Mouse (Mus musculus): ENCODE measurements around the gene Slc37a4. TPM values are rescaled to one million over a fixed set of nuclear protein-coding genes. Genes with fewer than 3 reads are reported as not detected.
"Not testable (repeated sequence)": the region's sequence is repeated elsewhere in the genome, so short reads cannot be mapped to it uniquely, and the experiment has no call there.

The Slc37a4 gene
- polyA plus RNA-seq, 1 experiment from 2014 or later = 46.8 TPM

DNA sequence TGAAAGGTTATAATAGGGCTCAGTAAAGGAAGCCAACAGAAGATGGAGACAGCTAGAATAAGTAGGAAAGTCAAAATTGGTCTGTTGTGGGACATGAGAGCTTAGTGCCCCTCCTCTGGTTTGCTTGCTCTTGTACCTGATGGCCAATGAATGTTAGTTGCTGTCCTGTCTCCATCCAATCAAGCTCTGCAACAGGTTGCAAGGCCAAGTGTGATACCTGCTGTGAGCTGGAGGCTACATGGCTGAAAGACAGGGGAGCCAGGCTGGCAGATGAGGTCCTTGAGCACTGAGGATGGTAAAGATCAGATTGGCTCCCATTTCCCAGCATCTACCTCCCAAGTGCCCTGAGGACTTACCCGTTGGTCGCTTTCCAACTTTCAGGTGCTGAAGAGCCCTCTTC is 16.1 kb downstream of the Slc37a4 start:
- Histone ChIP-seq H3K9me3 (ENCODE audit: control insufficient read depth, low read length) (no peaks in the 10 kb centered on the region), H3K27me3 (ENCODE audit: control insufficient read depth, insufficient read depth, low read length) (no peaks in the 10 kb centered on the region), H3K4me3 (replicated peaks; ENCODE audit: low read depth, low read length) (no peak overlapping the region), H3K36me3 (ENCODE audit: control insufficient read depth, insufficient read depth, low read length) (peaks cover 69% of the 10 kb centered on the region), H3K9ac (replicated peaks; ENCODE audit: low read length) (no peak overlapping the region), H3K4me2 (ENCODE audit: low read length) (no peak overlapping the region), H3K27ac (replicated peaks; ENCODE audit: low read depth, low read length) (no peak overlapping the region), H3K4me1 (ENCODE audit: control insufficient read depth, insufficient read depth, low read length) (peaks cover 12% of the 10 kb centered on the region; the same call in 1 of the 2 replicates)
- ATAC-seq (ENCODE audit: low FRiP score, low TSS enrichment) = no peak
- 71% methylated on average over 2 of the region's 2 CpGs for WGBS
- DNase-seq = no peak

DNA sequence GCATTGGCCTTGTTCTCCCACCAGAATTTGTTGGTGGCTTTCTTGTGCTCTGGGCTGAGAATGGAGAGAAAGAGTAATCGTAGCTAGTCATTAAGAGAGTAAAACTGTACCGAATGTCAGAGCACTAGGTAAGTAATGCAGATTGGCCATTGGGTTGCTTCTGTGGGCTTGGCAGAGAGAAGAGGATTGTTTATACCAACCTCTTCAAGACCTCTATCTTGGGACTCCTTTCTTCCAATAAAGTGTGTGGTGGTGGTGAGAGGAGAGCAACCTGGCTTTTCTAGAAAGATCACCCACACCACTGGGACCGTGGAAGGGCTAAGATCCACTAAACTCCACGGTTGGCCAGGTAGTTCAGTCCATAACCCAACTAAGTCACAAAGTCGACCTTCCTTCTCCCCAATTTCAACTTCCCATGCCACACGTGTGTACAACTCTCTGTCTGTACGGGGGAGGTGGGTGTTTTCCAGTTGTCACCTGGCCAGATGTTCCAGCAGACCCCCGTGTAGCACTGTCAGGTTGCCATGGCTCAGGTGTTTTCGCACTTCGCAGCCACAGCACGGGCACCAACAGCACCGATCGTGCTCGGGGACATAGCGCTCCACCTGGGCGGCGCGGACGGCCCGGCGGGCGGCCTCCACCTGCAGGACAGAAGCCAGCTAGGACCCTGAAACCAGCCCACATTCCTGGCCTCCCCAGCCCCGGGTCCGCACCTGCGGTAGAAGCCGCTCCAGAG is 20.7 kb downstream of the Slc37a4 start:
- DNase-seq (no peak), ATAC-seq (ENCODE audit: low FRiP score, low TSS enrichment) (peak; percentile 72)
- Histone ChIP-seq H3K27me3 (ENCODE audit: control insufficient read depth, insufficient read depth, low read length) (no peaks in the 10 kb centered on the region), H3K4me1 (ENCODE audit: control insufficient read depth, insufficient read depth, low read length) (peaks cover 6% of the 10 kb centered on the region; the same call in 1 of the 2 replicates), H3K4me3 (replicated peaks; ENCODE audit: low read depth, low read length) (peak overlapping the region; percentile 76), H3K9me3 (ENCODE audit: control insufficient read depth, low read length) (no peaks in the 10 kb centered on the region), H3K9ac (replicated peaks; ENCODE audit: low read length) (peak overlapping the region; percentile 78), H3K27ac (replicated peaks; ENCODE audit: low read depth, low read length) (peak overlapping the region; percentile 86), H3K4me2 (ENCODE audit: low read length) (peak overlapping the region; percentile 91), H3K36me3 (ENCODE audit: control insufficient read depth, insufficient read depth, low read length) (peaks cover 32% of the 10 kb centered on the region)
- 8% methylated on average over 26 of the region's 26 CpGs for WGBS

GRCm38 (mm10) chr9:44417892-44418363 is 21.3 kb downstream of the Slc37a4 start:
- Histone ChIP-seq H3K27me3 (ENCODE audit: control insufficient read depth, insufficient read depth, low read length) (no peaks in the 10 kb centered on the region), H3K4me2 (ENCODE audit: low read length) (peak overlapping the region; percentile 91), H3K9ac (replicated peaks; ENCODE audit: low read length) (peak overlapping the region; percentile 78), H3K4me3 (replicated peaks; ENCODE audit: low read depth, low read length) (peak overlapping the region; percentile 76), H3K4me1 (ENCODE audit: control insufficient read depth, insufficient read depth, low read length) (peaks cover 6% of the 10 kb centered on the region; the same call in 1 of the 2 replicates), H3K36me3 (ENCODE audit: control insufficient read depth, insufficient read depth, low read length) (peaks cover 25% of the 10 kb centered on the region), H3K9me3 (ENCODE audit: control insufficient read depth, low read length) (no peaks in the 10 kb centered on the region), H3K27ac (replicated peaks; ENCODE audit: low read depth, low read length) (peak overlapping the region; percentile 86)
- WGBS = under 1% methylated on average over 38 of the region's 38 CpGs
- DNase-seq = peak; percentile 97
- ATAC-seq (ENCODE audit: low FRiP score, low TSS enrichment) = peak; percentile 91

- peaks cover 19% of the 10 kb centered on the region for H3K36me3 ChIP-seq (ENCODE audit: control insufficient read depth, insufficient read depth, low read length)
- peak within 1 kb of the TSS; percentile 78 for H3K9ac ChIP-seq (replicated peaks; ENCODE audit: low read length)
- H3K27ac ChIP-seq (replicated peaks; ENCODE audit: low read depth, low read length) = peak within 1 kb of the TSS; percentile 86
- no peaks in the 10 kb centered on the region for H3K27me3 ChIP-seq (ENCODE audit: control insufficient read depth, insufficient read depth, low read length)
- H3K4me1 ChIP-seq (ENCODE audit: control insufficient read depth, insufficient read depth, low read length) = peaks cover 6% of the 10 kb centered on the region; the same call in 1 of the 2 replicates
- no peak for ATAC-seq (ENCODE audit: low FRiP score, low TSS enrichment)
- peak within 1 kb of the TSS; percentile 76 for H3K4me3 ChIP-seq (replicated peaks; ENCODE audit: low read depth, low read length)
- 78% methylated on average over 14 of the region's 14 CpGs for WGBS
- no peaks in the 10 kb centered on the region for H3K9me3 ChIP-seq (ENCODE audit: control insufficient read depth, low read length)
- H3K4me2 ChIP-seq (ENCODE audit: low read length) = peak within 1 kb of the TSS; percentile 91
- no peak for DNase-seq
These were observed 22.1 kb downstream of the Slc37a4 start, which contains the start of gene Ccdc84 for GRCm38 (mm10) chr9:44418519-44419385. Gene Ccdc84, minus strand, starts transcription at chr9:44418569.

DNA sequence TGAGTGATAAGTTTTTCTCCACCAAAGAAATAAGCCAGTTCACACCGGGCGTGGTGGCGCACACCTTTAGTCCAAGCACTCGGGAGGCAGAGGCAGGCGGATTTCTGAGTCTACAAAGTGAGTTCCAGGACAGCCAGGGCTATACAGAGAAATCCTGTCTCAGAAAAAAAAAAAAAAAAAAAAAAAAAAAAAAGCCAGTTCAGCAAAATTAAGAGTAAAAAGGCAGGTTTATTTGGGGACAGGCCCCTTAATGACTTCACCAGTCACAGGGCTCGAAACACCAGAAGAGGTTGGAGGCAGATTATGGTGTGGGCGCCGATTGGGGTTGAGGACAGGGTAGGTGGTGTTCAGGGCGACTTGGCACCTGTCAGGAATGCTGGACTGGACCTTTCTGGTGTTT is 23.1 kb downstream of the Slc37a4 start:
- not testable (repeated sequence) for H3K4me3 ChIP-seq (replicated peaks; ENCODE audit: low read depth, low read length); H3K27ac ChIP-seq (replicated peaks; ENCODE audit: low read depth, low read length); H3K9me3 ChIP-seq (ENCODE audit: control insufficient read depth, low read length); H3K4me2 ChIP-seq (ENCODE audit: low read length); DNase-seq; H3K27me3 ChIP-seq (ENCODE audit: control insufficient read depth, insufficient read depth, low read length); H3K4me1 ChIP-seq (ENCODE audit: control insufficient read depth, insufficient read depth, low read length); H3K9ac ChIP-seq (replicated peaks; ENCODE audit: low read length); ATAC-seq (ENCODE audit: low FRiP score, low TSS enrichment)
- WGBS = 98% methylated on average over 9 of the region's 9 CpGs
- H3K36me3 ChIP-seq (ENCODE audit: control insufficient read depth, insufficient read depth, low read length) = peaks cover 11% of the 10 kb centered on the region; the same call in 1 of the 2 replicates

DNA sequence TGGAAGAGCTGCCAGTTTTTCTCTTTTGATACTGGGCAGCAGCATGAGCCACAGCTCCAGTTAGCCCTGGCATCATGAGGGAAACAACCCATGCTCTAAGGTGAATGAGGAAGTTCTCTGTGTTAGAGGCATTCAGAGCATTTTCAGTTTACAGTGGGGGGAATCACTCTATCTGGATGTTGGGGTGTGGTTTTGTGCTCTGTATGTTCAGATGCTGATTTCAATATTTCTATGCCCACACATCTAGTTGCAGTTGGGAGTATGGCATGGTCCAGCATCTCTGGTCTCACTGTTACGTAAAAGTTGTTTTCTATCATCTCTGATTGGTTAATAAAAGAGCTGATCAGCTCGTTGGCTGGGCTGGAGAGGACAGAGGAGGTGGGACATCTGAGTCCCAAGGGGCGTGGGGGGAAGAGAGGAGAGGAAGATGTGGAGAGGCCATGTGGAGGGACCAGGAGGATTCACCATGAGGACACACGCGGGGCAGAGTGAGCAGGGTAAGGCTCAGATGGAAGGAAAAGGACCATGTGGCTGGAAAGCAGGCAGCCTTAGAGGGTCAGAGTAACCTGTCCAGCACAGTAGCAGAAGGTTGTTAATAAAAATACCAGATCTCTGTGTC is 23.7 kb downstream of the Slc37a4 start:
- no peaks in the 10 kb centered on the region for H3K9me3 ChIP-seq (ENCODE audit: control insufficient read depth, low read length)
- H3K4me2 ChIP-seq (ENCODE audit: low read length) = no peak overlapping the region
- H3K27ac ChIP-seq (replicated peaks; ENCODE audit: low read depth, low read length) = no peak overlapping the region
- peaks cover 6% of the 10 kb centered on the region; the same call in 1 of the 2 replicates for H3K4me1 ChIP-seq (ENCODE audit: control insufficient read depth, insufficient read depth, low read length)
- no peak overlapping the region for H3K9ac ChIP-seq (replicated peaks; ENCODE audit: low read length)
- 77% methylated on average over 5 of the region's 5 CpGs for WGBS
- no peaks in the 10 kb centered on the region for H3K27me3 ChIP-seq (ENCODE audit: control insufficient read depth, insufficient read depth, low read length)
- no peak for ATAC-seq (ENCODE audit: low FRiP score, low TSS enrichment)
- DNase-seq = no peak
- peaks cover 8% of the 10 kb centered on the region; the same call in 1 of the 2 replicates for H3K36me3 ChIP-seq (ENCODE audit: control insufficient read depth, insufficient read depth, low read length)
- H3K4me3 ChIP-seq (replicated peaks; ENCODE audit: low read depth, low read length) = no peak overlapping the region

DNA sequence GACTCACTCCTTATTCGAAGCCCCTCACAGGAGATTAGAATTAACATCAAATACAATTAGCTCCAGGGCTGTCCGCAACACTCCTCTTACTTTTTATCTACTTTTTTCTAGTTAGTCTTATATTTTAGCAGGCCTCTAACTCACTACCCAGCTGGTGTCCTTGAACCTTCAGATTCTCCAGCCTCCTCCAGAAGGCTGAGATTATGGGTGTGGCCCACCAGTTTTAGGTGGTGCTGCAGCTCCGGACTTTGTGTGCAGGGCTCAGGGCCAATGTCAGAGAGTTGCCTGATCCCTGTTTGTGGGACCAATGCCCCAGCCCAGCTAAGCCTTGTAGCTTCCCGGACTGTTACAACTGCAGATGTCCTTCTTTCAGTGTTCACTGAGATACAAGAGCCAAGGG is 26.9 kb downstream of the Slc37a4 start:
- Histone ChIP-seq H3K27me3 (ENCODE audit: control insufficient read depth, insufficient read depth, low read length) (no peaks in the 10 kb centered on the region), H3K4me3 (replicated peaks; ENCODE audit: low read depth, low read length) (no peak overlapping the region), H3K9ac (replicated peaks; ENCODE audit: low read length) (no peak overlapping the region), H3K4me1 (ENCODE audit: control insufficient read depth, insufficient read depth, low read length) (no peaks in the 10 kb centered on the region), H3K36me3 (ENCODE audit: control insufficient read depth, insufficient read depth, low read length) (no peaks in the 10 kb centered on the region), H3K27ac (replicated peaks; ENCODE audit: low read depth, low read length) (no peak overlapping the region), H3K9me3 (ENCODE audit: control insufficient read depth, low read length) (no peaks in the 10 kb centered on the region), H3K4me2 (ENCODE audit: low read length) (no peak overlapping the region)
- ATAC-seq (ENCODE audit: low FRiP score, low TSS enrichment) = no peak
- no peak for DNase-seq
- WGBS = 90% methylated on average over 4 of the region's 4 CpGs

GRCm38 (mm10) chr9:44432577-44433185 is 36.0 kb downstream of the Slc37a4 start:
- Histone ChIP-seq H3K9ac (replicated peaks; ENCODE audit: low read length) (no peak overlapping the region), H3K4me1 (ENCODE audit: control insufficient read depth, insufficient read depth, low read length) (no peaks in the 10 kb centered on the region), H3K36me3 (ENCODE audit: control insufficient read depth, insufficient read depth, low read length) (no peaks in the 10 kb centered on the region), H3K4me3 (replicated peaks; ENCODE audit: low read depth, low read length) (no peak overlapping the region), H3K27ac (replicated peaks; ENCODE audit: low read depth, low read length) (no peak overlapping the region), H3K27me3 (ENCODE audit: control insufficient read depth, insufficient read depth, low read length) (no peaks in the 10 kb centered on the region), H3K4me2 (ENCODE audit: low read length) (no peak overlapping the region), H3K9me3 (ENCODE audit: control insufficient read depth, low read length) (no peaks in the 10 kb centered on the region)
- DNase-seq (no peak), ATAC-seq (ENCODE audit: low FRiP score, low TSS enrichment) (no peak)
- 56% methylated on average over 5 of the region's 5 CpGs for WGBS

Measured in midbrain, embryonic 14.5 days (tissue).